Mouse (Mus musculus) kidney, embryonic 16.5 days (tissue): Measurements from ENCODE around the gene Cdkl1. TPM values are rescaled to one million over a fixed set of nuclear protein-coding genes. Genes with fewer than 3 reads are reported as not detected.

Experiments used
- ATAC-seq: fragments of 200-750 bp; cut with Nextera tagmentation; 2 replicates; pipeline ENCODE4 v1.8.0; 2017; ENCODE audit warnings: moderate TSS enrichment; ENCODE audit not compliant: low FRiP score, low TSS enrichment
- H3K27ac ChIP-seq: fragments of 300-500 bp; sonication (generic); 2 replicates; pipeline ENCODE4 v1.5.1; 2014; ENCODE audit warnings: low read length
- H3K27me3 ChIP-seq: fragments of 300-500 bp; sonication (generic); 2 replicates; pipeline ENCODE4 v1.6.1; 2014; ENCODE audit warnings: low read length, control low read depth, mixed read lengths; ENCODE audit not compliant: insufficient read depth
- H3K36me3 ChIP-seq: fragments of 300-500 bp; sonication (generic); 2 replicates; pipeline ENCODE4 v1.6.1; 2014; ENCODE audit warnings: low read length, control low read depth, mixed read lengths; ENCODE audit not compliant: insufficient read depth
- H3K4me1 ChIP-seq: fragments of 300-500 bp; sonication (generic); 2 replicates; pipeline ENCODE4 v1.6.1; 2014; ENCODE audit warnings: low read length, control low read depth, mixed read lengths; ENCODE audit not compliant: insufficient read depth
- H3K4me2 ChIP-seq: fragments of 300-500 bp; sonication (generic); replicated peaks from 2 replicates; pipeline ENCODE4 v1.6.1; 2014; ENCODE audit warnings: low read depth, low read length
- H3K4me3 ChIP-seq: fragments of 300-500 bp; sonication (generic); 2 replicates; pipeline ENCODE4 v1.5.1; 2014; ENCODE audit warnings: mild to moderate bottlenecking, low read length
- H3K9ac ChIP-seq: fragments of 300-500 bp; sonication (generic); replicated peaks from 2 replicates; pipeline ENCODE4 v1.6.1; 2014; ENCODE audit warnings: low read length
- H3K9me3 ChIP-seq: fragments of 300-500 bp; sonication (generic); 2 replicates; pipeline ENCODE4 v1.6.1; 2016; ENCODE audit warnings: low read length, control low read depth
- WGBS: fragments of 180-500 bp; shearing (Covaris S2); extraction: QIAGEN DNeasy Blood & Tissue Kit; methylation state at CpG from one replicate; pipeline ENCODE4 v1.1.7; 2014; 5-methylcytosine and 5-hydroxymethylcytosine counted together
- polyA plus RNA-seq: library from polyadenylated mRNA; unstranded; fragments of >200 nt; fragmentation: Nextera tagmentation; extraction: Ambion mirVana; gene quantifications from 2 replicates; pipeline ENCODE4 v1.2.1, GENCODE M21; 2015

The Cdkl1 gene
- polyA plus RNA-seq, 1 experiment from 2014 or later = 32.4 TPM

- Histone ChIP-seq H3K9ac (no peak overlapping the region), H3K36me3 (no peaks in the 10 kb centered on the region), H3K4me3 (no peak overlapping the region), H3K4me2 (no peak overlapping the region), H3K27me3 (no peaks in the 10 kb centered on the region), H3K9me3 (no peaks in the 10 kb centered on the region), H3K27ac (no peak overlapping the region), H3K4me1 (peaks cover 5% of the 10 kb centered on the region; the same call in 1 of the 2 replicates)
- WGBS = 95% methylated on average over 1 of the region's 1 CpGs
- no peak for ATAC-seq
Observed at GRCm38 (mm10) chr12:69729246-69729645, 61.8 kb downstream of the Cdkl1 start.

DNA sequence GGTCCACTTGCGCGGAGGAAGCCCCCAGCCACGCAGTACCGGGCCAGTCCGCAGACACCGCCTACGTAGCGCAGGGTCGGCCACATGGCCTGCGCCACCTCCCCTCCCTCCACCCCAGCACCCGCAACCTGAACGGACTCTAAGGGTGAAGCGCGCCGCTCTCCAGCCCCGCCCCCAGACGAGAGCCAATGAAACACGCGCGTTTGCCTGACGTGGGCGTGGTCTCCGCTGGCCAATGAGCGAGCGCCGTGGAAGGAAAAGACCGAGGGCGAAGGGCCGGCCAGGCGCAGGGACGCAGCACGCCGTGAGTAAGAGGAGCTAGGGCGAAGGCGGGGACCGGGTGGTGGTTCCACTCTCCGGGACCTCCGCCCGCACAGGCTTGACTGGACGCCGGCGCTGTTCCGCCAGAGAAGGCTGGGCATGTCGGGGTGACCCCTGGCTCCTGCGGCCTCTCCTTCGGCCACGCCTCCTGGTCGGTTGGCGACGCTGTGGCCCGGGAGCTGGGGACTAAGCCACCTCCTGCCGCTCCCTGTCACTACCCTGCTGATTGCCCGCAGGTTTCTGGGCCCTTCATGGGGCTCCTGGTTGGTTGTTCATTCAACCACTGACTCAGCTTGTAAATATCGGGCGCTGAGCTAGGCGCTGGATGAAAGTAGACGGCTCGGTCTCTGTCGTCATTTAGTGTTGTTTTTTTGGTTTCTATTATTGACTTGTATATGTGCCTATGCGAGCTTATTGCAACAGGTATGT, 66.2 kb downstream of the Cdkl1 start, which contains the start of the genes L2hgdh and Atp5s:
L2hgdh (minus strand) TSS at position 163 of the 750 bp plus-strand sequence.
Atp5s (plus strand) TSS at position 240 of the 750 bp plus-strand sequence.
- peaks cover 12% of the 10 kb centered on the region for H3K36me3 ChIP-seq
- H3K4me1 ChIP-seq = peaks cover 10% of the 10 kb centered on the region; the same call in 1 of the 2 replicates
- peak; percentile 97 for ATAC-seq
- peak within 1 kb of the TSS; percentile 92 for H3K27ac ChIP-seq
- peaks cover 4% of the 10 kb centered on the region for H3K9me3 ChIP-seq
- no peaks in the 10 kb centered on the region for H3K27me3 ChIP-seq
- H3K9ac ChIP-seq = peak within 1 kb of the TSS; percentile 78
- peak within 1 kb of the TSS; percentile 88 for H3K4me2 ChIP-seq
- peak within 1 kb of the TSS; percentile 63 for H3K4me3 ChIP-seq
- under 1% methylated on average over 58 of the region's 60 CpGs for WGBS

DNA sequence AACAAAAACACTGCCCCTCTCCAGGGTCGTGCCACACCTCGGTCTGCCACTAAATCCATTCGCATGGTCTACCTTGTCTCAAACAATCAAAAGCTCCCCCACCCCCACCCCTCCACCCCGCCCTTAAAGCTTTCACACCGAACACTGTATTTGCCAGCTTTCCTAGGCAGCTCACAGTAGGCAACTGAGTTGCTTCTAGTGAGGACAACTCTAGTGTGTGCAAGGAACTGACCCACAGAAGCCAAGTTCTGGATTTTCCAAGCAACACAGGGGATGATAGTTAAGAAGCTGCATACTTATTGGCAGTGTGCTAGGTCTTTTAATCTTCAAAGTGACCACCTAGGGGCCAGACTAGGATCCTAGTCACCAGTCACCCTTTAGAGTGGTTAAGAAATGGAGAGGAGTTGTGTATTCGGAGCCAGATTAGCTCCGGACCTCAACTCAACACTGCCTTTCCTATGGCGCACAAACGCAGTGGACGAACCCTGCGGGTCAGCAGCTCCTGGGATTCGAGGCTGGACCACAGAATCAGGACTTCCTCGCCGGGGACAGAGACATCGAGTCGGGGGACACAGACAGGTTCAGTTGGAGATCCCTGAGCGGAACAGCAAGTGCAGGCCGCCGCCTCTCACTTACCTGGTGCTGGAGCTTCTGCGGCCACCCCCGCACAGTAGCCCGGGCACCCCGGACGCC, 66.9 kb downstream of the Cdkl1 start:
- H3K9ac ChIP-seq = peak overlapping the region; percentile 78
- peak overlapping the region; percentile 92; the same call in 1 of the 2 replicates for H3K27ac ChIP-seq
- peaks cover 19% of the 10 kb centered on the region for H3K36me3 ChIP-seq
- H3K4me1 ChIP-seq = peaks cover 10% of the 10 kb centered on the region; the same call in 1 of the 2 replicates
- H3K4me3 ChIP-seq = peak overlapping the region; percentile 63
- no peaks in the 10 kb centered on the region for H3K27me3 ChIP-seq
- WGBS = under 1% methylated on average over 24 of the region's 24 CpGs
- peak overlapping the region; percentile 88 for H3K4me2 ChIP-seq
- peaks cover 11% of the 10 kb centered on the region for H3K9me3 ChIP-seq
- 0 out of 2 replicates have a peak, but pooled peaks have one; percentile 3 for ATAC-seq

DNA sequence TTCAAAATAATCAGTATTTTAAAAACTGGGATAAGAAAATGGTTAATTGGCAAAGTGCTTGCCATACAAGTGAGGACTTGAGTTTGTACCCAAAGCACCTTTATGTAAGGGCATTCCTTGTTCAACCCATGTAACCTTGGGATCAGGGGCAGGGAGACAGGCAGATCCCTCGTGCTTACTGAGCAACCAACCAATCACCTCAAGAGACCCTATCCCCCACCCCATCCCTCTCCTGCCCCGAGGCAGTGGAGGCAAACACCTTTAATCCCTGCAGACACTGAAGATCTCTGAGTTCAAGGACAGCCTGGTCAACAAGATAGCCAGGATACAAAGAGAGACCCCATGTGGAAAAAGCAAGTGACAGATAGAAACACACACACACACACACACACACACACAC, 67.7 kb downstream of the Cdkl1 start:
- Histone ChIP-seq H3K4me2 (peak overlapping the region; percentile 88), H3K36me3 (peaks cover 21% of the 10 kb centered on the region), H3K27ac (no peak overlapping the region), H3K9ac (0 out of 2 replicates have a peak overlapping the region, but pooled peaks have one; percentile 29), H3K4me1 (peaks cover 10% of the 10 kb centered on the region; the same call in 1 of the 2 replicates), H3K27me3 (no peaks in the 10 kb centered on the region), H3K4me3 (peak overlapping the region; percentile 63; the same call in 1 of the 2 replicates), H3K9me3 (peaks cover 14% of the 10 kb centered on the region)
- 53% methylated on average over 2 of the region's 2 CpGs for WGBS
- ATAC-seq = no peak

DNA sequence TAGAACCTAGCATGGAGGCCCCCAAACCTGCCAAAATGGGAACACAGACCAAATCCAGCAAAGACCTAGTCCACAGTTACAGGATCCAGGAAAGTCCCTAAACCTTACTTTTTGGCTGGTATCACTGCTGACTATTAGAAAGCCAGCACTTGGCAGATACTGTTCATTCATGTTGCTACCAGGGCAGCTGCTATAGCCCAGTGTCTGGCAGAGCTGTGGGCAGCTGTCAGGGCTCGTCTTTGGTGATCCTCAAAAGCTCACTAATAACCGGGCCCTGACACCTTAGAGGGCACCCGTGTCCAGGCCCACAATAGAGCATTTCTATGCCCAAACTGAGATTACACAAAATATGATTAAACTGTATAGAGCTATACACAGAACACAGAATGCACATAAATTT, 68.2 kb downstream of the Cdkl1 start:
- Histone ChIP-seq H3K4me2 (no peak overlapping the region), H3K27ac (no peak overlapping the region), H3K4me3 (no peak overlapping the region), H3K9me3 (peaks cover 18% of the 10 kb centered on the region), H3K9ac (no peak overlapping the region), H3K27me3 (no peaks in the 10 kb centered on the region), H3K36me3 (peaks cover 25% of the 10 kb centered on the region), H3K4me1 (peaks cover 10% of the 10 kb centered on the region; the same call in 1 of the 2 replicates)
- 94% methylated on average over 3 of the region's 3 CpGs for WGBS
- ATAC-seq = no peak

DNA sequence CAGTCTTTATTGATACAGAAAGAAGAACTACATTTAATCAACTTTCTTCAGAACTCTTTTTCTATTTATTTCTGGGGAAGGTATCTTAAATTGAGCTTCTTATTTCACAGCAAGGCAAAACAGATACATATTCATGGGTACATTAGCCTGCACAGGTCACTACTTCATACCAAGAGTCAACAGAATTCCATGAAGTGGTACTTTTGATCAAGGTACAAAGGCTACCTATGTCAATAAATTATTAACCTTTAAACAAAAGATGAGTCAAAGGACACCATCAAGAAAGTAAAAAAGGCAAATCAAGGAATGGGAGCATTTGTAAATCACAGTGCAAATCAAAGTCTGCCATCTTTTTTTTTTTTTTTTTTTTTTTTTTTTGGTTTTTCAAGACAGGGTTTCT, 77.4 kb downstream of the Cdkl1 start:
- Histone ChIP-seq H3K27me3 (no peaks in the 10 kb centered on the region), H3K9me3 (peaks cover 5% of the 10 kb centered on the region; the same call in 1 of the 2 replicates), H3K9ac (no peak overlapping the region), H3K27ac (no peak overlapping the region), H3K4me2 (no peak overlapping the region), H3K4me3 (no peak overlapping the region), H3K36me3 (peaks cover 13% of the 10 kb centered on the region), H3K4me1 (no peaks in the 10 kb centered on the region)
- no peak for ATAC-seq

- WGBS = 61% methylated on average over 11 of the region's 11 CpGs
- Histone ChIP-seq H3K9me3 (no peaks in the 10 kb centered on the region), H3K27ac (no peak overlapping the region), H3K4me2 (no peak overlapping the region; the same call in 1 of the 2 replicates), H3K36me3 (0 out of 2 replicates have a peak, but pooled peaks cover 11% of the 10 kb centered on the region), H3K27me3 (no peaks in the 10 kb centered on the region), H3K9ac (no peak overlapping the region), H3K4me3 (no peak overlapping the region), H3K4me1 (no peaks in the 10 kb centered on the region)
- ATAC-seq = peak; percentile 88
Observed at GRCm38 (mm10) chr12:69704799-69705458, 86.1 kb downstream of the Cdkl1 start.

DNA sequence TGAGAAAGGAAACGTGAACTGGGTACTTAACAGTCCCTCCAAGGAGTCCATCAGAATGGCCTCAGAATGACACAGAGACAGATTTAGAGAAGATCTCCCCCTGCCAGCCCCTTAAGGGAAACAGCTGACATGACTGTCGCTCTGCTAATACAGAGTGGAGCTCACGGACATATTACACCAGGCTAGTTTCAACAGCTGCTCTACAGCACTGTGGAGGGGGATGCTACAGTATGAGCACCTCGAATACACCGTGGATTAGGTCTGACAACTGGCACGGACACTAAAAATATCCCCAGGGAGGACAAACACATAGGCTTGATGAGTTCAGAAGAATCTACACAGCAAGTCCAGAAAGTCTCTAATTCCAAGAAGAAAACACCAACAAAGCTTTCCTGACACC, 92.7 kb downstream of the Cdkl1 start:
- Histone ChIP-seq H3K9me3 (no peaks in the 10 kb centered on the region), H3K4me3 (no peak overlapping the region), H3K4me1 (no peaks in the 10 kb centered on the region), H3K9ac (no peak overlapping the region), H3K4me2 (no peak overlapping the region), H3K36me3 (peaks cover 13% of the 10 kb centered on the region), H3K27me3 (no peaks in the 10 kb centered on the region), H3K27ac (no peak overlapping the region)
- 82% methylated on average over 6 of the region's 6 CpGs for WGBS
- no peak for ATAC-seq
